Mouse (Mus musculus) myocyte (in vitro differentiated cells): Measurements from ENCODE around the gene Gm9639.

Experiments
- MAX ChIP-seq: IDR thresholded peaks from one replicate; pipeline ENCODE4 v1.6.1; 2011; ENCODE audit warnings: low read depth, mild to moderate bottlenecking, control low read depth
- MYOG ChIP-seq, 3 experiments: IDR thresholded peaks; one replicate each; pipeline ENCODE4 v1.6.1; 2011; ENCODE audit warnings: control low read depth in 2 of 3, low read depth in 2 of 3, mild to moderate bottlenecking in 2 of 3; ENCODE audit not compliant: insufficient read length in 2 of 3, control insufficient read depth in 1 of 3, insufficient read depth in 1 of 3
- POLR2A ChIP-seq: IDR thresholded peaks from one replicate; pipeline ENCODE4 v1.6.1; 2011; ENCODE audit warnings: low read depth, mild to moderate bottlenecking, control low read depth, moderate library complexity; ENCODE audit not compliant: insufficient read length
- POLR2AphosphoS2 ChIP-seq: IDR thresholded peaks from one replicate; pipeline ENCODE4 v1.6.1; 2011; ENCODE audit warnings: low read depth, control low read depth; ENCODE audit not compliant: insufficient read length
- SRF ChIP-seq: IDR thresholded peaks from one replicate; pipeline ENCODE4 v1.6.1; 2011; ENCODE audit warnings: low read depth; ENCODE audit not compliant: control insufficient read depth, insufficient read length
- USF1 ChIP-seq: IDR thresholded peaks from one replicate; pipeline ENCODE4 v1.6.1; 2011; ENCODE audit warnings: low read depth, mild to moderate bottlenecking, control low read depth, moderate library complexity

- TF ChIP-seq USF1 (no peak), MAX (no peak), POLR2A (no peak), MYOG (IDR thresholded peaks at IDR 0.05; ENCODE audit: control insufficient read depth in 1 of 3, insufficient read depth in 1 of 3, insufficient read length in 2 of 3, low read depth in 2 of 3) (no peak), POLR2AphosphoS2 (no peak), SRF (no peak)
Observed at GRCm38 (mm10) chr10:77811743-77812142, 16.9 kb upstream of the Gm9639 start, which contains the start of gene Gm9507.
